Mouse (Mus musculus): ENCODE measurements around the gene Dhcr7. TPM values are rescaled to one million over a fixed set of nuclear protein-coding genes. Genes with fewer than 3 reads are reported as not detected.

The Dhcr7 gene
- polyA plus RNA-seq, 1 experiment from 2014 or later, result 57.2 TPM

DNA sequence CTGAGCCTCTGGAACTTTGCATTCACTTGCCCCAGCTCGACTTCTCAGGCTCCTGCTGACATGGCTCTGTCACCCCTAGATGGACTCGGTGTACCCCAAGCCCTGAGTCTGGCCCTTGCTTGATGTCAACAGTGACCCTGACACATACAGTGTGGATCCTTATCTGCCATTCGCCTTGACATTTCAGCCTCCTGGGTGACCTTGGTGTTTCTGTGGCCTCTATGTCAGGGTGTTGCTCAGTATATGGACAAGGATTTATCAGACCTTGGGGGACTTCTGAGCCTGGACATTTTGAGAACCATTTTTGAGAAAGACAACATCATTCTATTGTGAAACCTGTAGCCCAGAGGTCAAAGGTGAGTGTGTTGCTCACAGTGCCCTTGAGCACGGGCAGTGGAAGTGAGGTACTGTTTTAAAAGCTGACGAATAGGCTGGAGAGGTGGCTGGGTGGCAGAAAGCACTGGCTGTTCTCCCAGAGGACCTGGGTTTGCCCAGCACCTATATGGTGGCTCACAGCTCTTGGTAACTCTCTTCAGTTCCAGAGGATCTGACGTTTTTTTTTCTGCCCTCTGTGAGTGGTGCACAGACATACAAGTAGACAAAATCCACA lies 10.7 kb downstream of the Dhcr7 start:
- Histone ChIP-seq H3K36me3 (replicated peaks) (peaks cover 14% of the 10 kb centered on the region; the same call in 1 of the 2 replicates), H3K9me3 (replicated peaks) (no peaks in the 10 kb centered on the region), H3K4me2 (0 out of 2 replicates have a peak overlapping the region, but pooled peaks have one; percentile 13), H3K27ac (replicated peaks) (peak overlapping the region; percentile 51), H3K9ac (no peak overlapping the region), H3K4me1 (replicated peaks) (peaks cover 50% of the 10 kb centered on the region), H3K4me3 (replicated peaks) (no peak overlapping the region), H3K27me3 (no peaks in the 10 kb centered on the region)
- no peak for ATAC-seq (ENCODE audit: insufficient read depth)
- WGBS (ENCODE audit: insufficient replicate concordance), result 58% methylated on average over 6 of the region's 6 CpGs

DNA sequence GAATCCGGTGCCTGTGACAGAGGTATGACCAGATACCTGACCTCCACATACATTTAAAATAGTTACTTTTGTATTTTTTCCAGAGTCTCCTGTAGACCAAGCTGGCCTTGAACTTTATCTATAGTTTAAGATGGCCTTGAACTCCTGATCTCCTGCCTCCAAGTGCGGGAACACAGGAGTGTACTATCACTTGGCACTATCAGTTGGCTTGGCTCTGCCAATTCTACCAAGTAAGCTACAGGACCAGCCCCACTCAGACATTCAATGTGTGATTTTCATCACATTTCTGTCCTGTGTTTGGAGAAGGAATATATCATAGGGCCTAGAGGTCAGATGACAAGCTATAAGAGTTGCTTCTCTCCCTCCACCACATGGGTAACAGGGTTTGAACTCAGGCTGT lies 11.4 kb downstream of the Dhcr7 start:
- Histone ChIP-seq H3K9me3 (replicated peaks) (no peaks in the 10 kb centered on the region), H3K4me1 (replicated peaks) (peaks cover 47% of the 10 kb centered on the region), H3K4me2 (no peak overlapping the region), H3K9ac (no peak overlapping the region), H3K4me3 (replicated peaks) (no peak overlapping the region), H3K27me3 (no peaks in the 10 kb centered on the region), H3K36me3 (replicated peaks) (peaks cover 16% of the 10 kb centered on the region; the same call in 1 of the 2 replicates), H3K27ac (replicated peaks) (0 out of 2 replicates have a peak overlapping the region, but pooled peaks have one; percentile 51)
- no peak for ATAC-seq (ENCODE audit: insufficient read depth)
- WGBS (ENCODE audit: insufficient replicate concordance), result 63% methylated on average over 2 of the region's 2 CpGs

DNA sequence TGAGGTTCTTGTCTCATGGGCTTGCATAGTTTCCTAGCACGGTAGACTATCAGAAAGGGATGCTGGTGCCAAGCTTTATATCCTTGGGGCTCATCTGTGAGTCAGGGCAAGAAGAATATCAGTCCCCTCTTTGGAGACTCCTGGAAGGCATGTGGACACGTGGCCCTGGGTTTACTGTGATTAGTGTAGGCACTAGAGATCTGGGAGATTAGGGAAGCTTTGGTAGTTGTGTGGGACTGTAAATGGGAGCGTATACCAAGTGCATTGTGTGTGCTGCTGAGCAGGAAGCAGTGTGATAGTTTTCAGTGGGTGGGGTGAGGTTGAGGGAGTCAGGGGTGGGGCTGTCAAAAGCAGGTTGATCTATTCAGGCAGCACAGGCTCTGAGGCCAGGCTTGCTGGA lies 12.0 kb downstream of the Dhcr7 start:
- Histone ChIP-seq H3K9me3 (replicated peaks) (no peaks in the 10 kb centered on the region), H3K4me1 (replicated peaks) (peaks cover 44% of the 10 kb centered on the region), H3K36me3 (replicated peaks) (peaks cover 23% of the 10 kb centered on the region), H3K27me3 (no peaks in the 10 kb centered on the region), H3K27ac (replicated peaks) (no peak overlapping the region), H3K4me3 (replicated peaks) (no peak overlapping the region), H3K4me2 (no peak overlapping the region), H3K9ac (no peak overlapping the region)
- WGBS (ENCODE audit: insufficient replicate concordance), result 37% methylated on average over 3 of the region's 3 CpGs
- no peak for ATAC-seq (ENCODE audit: insufficient read depth)

DNA sequence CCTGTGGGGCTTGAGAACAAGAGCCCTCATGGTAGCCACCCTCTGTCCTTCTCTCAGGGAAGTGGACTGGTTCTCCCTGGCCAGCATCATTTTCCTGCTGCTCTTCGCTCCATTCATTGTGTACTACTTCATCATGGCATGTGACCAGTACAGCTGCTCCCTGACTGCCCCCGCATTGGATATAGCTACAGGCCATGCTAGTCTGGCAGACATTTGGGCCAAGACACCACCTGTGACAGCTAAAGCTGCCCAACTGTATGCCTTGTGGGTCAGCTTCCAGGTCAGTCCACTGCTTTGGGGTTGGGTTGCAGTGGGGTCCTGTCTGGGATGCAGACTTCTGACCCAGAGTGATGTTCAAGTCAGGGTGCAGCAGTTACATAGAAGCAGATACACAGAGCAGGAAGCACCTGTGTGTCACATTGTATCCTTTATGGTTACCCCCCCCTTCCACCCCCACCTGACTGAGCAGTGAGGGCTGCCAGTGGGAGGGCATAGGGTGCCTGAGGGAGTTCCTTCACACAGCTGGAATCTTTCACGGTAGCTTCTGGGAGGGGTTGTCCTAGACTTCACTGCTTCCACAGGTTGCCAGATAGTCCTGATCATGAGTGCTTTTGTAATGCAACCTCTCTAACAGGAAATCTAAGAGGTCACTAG lies 14.9 kb downstream of the Dhcr7 start:
- no peak overlapping the region for H3K4me2 ChIP-seq
- H3K4me1 ChIP-seq (replicated peaks), result peaks cover 21% of the 10 kb centered on the region
- H3K9me3 ChIP-seq (replicated peaks), result no peaks in the 10 kb centered on the region
- H3K36me3 ChIP-seq (replicated peaks), result peaks cover 52% of the 10 kb centered on the region
- no peak overlapping the region for H3K9ac ChIP-seq
- no peak overlapping the region for H3K27ac ChIP-seq (replicated peaks)
- WGBS (ENCODE audit: insufficient replicate concordance), result 66% methylated on average over 3 of the region's 3 CpGs
- ATAC-seq (ENCODE audit: insufficient read depth), result no peak
- H3K4me3 ChIP-seq (replicated peaks), result no peak overlapping the region
- no peaks in the 10 kb centered on the region for H3K27me3 ChIP-seq

DNA sequence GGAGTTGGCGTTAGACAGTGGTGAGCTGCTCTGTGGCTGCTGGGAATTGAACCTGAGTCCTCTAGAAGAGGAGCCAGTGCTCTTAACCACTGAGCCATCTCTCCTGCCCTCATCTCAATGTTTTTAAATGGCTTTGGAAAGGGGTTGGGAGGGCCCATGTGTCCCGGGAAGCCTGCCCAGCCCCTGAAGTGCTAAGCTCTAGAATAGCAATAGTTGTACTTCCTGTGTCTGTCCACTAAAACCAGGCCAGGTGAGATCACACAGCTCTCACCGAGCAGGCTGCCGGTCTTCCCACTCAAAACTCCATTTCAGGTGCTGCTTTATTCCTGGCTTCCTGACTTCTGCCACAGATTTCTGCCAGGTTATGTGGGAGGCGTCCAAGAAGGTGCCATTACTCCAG lies 17.2 kb downstream of the Dhcr7 start:
- H3K36me3 ChIP-seq (replicated peaks), result peaks cover 75% of the 10 kb centered on the region
- peaks cover 5% of the 10 kb centered on the region for H3K4me1 ChIP-seq (replicated peaks)
- no peak overlapping the region for H3K27ac ChIP-seq (replicated peaks)
- H3K4me2 ChIP-seq, result no peak overlapping the region
- no peak overlapping the region for H3K4me3 ChIP-seq (replicated peaks)
- H3K9ac ChIP-seq, result no peak overlapping the region
- no peak for ATAC-seq (ENCODE audit: insufficient read depth)
- H3K9me3 ChIP-seq (replicated peaks), result no peaks in the 10 kb centered on the region
- WGBS (ENCODE audit: insufficient replicate concordance), result 76% methylated on average over 5 of the region's 5 CpGs
- H3K27me3 ChIP-seq, result no peaks in the 10 kb centered on the region

DNA sequence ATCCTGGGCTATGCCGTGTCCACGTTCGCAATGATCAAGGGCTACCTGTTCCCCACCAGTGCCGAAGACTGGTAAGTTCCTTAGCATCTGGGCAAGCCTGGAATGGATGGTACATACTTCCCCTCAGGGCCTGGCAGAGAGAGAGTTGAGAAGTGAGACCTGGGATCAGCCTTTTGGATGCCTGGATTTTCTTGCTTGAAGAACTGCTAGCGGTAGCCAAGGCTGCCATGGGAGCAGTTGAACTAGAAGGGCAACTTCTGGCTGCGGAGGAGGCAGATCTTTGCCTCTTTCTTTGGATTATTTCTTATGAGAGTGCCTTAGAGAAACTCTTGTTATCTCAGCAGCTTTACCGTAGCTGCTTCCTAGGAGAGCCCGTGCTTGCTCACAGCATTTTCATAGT lies 18.4 kb downstream of the Dhcr7 start:
- no peak overlapping the region for H3K4me3 ChIP-seq (replicated peaks)
- H3K9ac ChIP-seq, result no peak overlapping the region
- H3K36me3 ChIP-seq (replicated peaks), result peaks cover 86% of the 10 kb centered on the region
- no peak overlapping the region for H3K27ac ChIP-seq (replicated peaks)
- no peaks in the 10 kb centered on the region for H3K27me3 ChIP-seq
- H3K4me1 ChIP-seq (replicated peaks), result no peaks in the 10 kb centered on the region
- H3K9me3 ChIP-seq (replicated peaks), result no peaks in the 10 kb centered on the region
- 81% methylated on average over 8 of the region's 8 CpGs for WGBS (ENCODE audit: insufficient replicate concordance)
- H3K4me2 ChIP-seq, result no peak overlapping the region
- no peak for ATAC-seq (ENCODE audit: insufficient read depth)

DNA sequence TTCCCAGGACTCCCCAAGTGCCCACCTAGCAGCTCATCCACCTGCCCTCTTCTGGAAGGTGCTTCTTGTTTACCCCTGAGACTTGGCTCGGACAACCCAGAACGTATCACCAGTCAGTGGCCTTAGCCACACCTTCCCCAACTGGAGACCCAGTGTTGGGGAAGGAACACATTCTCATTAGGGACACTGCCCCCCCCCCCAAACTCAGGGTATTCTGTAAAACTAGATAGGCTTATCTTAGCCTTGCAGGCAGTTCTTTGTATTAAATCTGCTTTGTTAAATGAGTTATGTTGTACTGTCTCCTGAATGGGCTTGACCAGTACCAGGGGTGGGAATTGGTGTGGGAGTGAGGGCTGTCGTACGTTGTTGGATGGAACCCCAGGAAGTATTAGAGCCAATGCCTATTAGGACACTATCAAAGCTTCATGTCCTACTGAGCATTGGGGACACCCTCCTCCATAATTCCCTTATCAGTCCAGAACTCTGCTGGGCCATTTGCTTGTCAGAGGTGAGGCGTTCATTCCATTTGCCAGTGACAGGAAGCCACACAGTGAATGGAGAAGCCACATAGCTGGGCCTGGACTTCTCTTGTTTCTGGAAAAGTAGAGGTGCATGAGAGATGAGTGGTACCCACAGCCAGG lies 25.3 kb downstream of the Dhcr7 start:
- peaks cover 13% of the 10 kb centered on the region for H3K4me1 ChIP-seq (replicated peaks)
- H3K4me2 ChIP-seq, result no peak overlapping the region
- H3K9me3 ChIP-seq (replicated peaks), result no peaks in the 10 kb centered on the region
- 33% methylated on average over 5 of the region's 5 CpGs for WGBS (ENCODE audit: insufficient replicate concordance)
- ATAC-seq (ENCODE audit: insufficient read depth), result peak; percentile 56
- no peak overlapping the region for H3K27ac ChIP-seq (replicated peaks)
- H3K27me3 ChIP-seq, result no peaks in the 10 kb centered on the region
- H3K4me3 ChIP-seq (replicated peaks), result no peak overlapping the region
- H3K9ac ChIP-seq, result no peak overlapping the region
- H3K36me3 ChIP-seq (replicated peaks), result peaks cover 52% of the 10 kb centered on the region

DNA sequence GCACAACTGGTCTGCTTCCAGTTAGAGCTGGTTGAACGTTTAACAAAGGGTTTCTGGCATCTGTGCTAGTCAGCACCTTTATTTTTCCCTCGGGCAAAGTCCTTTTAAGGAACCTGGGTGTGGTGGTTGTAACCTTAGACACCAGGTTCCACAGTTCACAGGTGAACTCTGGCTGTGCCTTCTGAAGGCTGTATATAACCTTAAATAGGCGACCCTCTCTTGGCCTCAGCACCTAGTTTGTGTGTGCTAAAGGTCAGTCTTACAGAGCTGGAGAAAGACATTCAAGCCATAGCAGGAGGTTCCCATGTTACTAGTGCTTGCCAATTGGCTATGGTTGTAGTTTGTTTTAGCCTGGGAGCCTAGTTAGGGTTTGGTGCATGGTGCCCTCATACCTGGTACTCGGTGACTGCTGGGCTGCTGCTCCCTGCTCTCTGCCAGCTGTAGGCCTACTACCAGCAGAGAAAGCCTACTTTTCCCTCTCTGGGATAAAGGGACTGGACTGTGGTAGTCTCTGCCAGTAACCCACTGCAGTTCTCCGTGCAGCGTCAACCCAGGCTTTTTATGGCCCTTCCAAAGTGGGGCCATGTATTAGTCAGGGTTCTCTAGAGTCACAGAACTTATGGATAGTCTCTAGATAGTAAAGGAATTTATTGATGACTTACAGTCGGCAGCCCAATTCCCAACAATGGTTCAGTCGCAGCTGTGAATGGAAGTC lies 26.0 kb downstream of the Dhcr7 start:
- Histone ChIP-seq H3K4me2 (no peak overlapping the region), H3K4me3 (replicated peaks) (no peak overlapping the region), H3K9me3 (replicated peaks) (no peaks in the 10 kb centered on the region), H3K4me1 (replicated peaks) (peaks cover 13% of the 10 kb centered on the region), H3K36me3 (replicated peaks) (peaks cover 46% of the 10 kb centered on the region), H3K27me3 (no peaks in the 10 kb centered on the region), H3K9ac (no peak overlapping the region), H3K27ac (replicated peaks) (no peak overlapping the region)
- no peak for ATAC-seq (ENCODE audit: insufficient read depth)
- WGBS (ENCODE audit: insufficient replicate concordance), result 70% methylated on average over 8 of the region's 8 CpGs

DNA sequence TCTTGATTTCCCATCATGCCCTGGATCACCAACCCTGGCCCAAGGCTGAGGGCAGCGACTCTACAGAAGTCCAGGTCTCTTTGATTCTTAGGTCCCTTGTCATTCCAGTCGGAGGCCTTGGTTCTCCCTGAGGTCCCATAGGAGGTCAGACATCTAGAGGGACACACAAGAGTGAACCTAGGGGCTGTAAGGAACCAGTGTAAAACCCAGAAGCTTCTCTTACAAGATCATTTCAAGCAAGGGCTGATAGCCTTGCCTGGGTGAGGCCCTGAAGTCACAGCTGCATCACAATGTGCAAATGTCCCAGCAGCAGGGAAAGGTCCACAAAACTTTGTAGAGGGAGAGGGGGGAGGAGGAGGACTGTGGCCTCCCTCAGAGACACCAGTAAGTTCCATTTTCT lies 43.6 kb downstream of the Dhcr7 start, which contains the start of gene Gm498:
Gene Gm498, plus strand, starts transcription at position 301 of the 400 bp plus-strand sequence.
- 61% methylated on average over 2 of the region's 2 CpGs for WGBS (ENCODE audit: insufficient replicate concordance)
- H3K27me3 ChIP-seq, result no peaks in the 10 kb centered on the region
- no peak within 1 kb of the TSS for H3K9ac ChIP-seq
- H3K27ac ChIP-seq (replicated peaks), result no peak within 1 kb of the TSS
- H3K9me3 ChIP-seq (replicated peaks), result no peaks in the 10 kb centered on the region
- no peak for ATAC-seq (ENCODE audit: insufficient read depth)
- no peak within 1 kb of the TSS for H3K4me3 ChIP-seq (replicated peaks)
- no peak within 1 kb of the TSS for H3K4me2 ChIP-seq
- H3K4me1 ChIP-seq (replicated peaks), result no peaks in the 10 kb centered on the region
- H3K36me3 ChIP-seq (replicated peaks), result no peaks in the 10 kb centered on the region

DNA sequence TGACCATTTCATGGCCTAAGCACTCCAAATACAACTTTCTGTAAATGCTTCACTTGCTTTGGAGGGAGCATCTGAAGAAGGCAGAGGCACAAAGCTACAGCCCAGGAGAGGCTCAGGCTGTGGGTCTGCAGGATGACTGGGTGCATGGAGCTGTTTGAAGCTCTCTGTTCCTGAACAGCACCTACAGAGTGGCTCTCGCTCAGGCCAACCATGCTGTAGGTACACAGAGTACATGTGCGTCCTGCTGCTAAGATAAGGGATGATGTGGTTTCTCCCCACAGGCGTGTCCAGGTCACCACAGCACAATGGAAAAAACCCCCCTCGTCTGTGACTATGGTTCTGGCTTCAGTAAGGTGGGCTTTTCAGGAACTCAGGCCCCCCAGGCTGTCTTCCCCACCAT lies 45.9 kb downstream of the Dhcr7 start:
- Histone ChIP-seq H3K4me2 (no peak overlapping the region), H3K9ac (no peak overlapping the region), H3K9me3 (replicated peaks) (no peaks in the 10 kb centered on the region), H3K4me3 (replicated peaks) (no peak overlapping the region), H3K36me3 (replicated peaks) (no peaks in the 10 kb centered on the region), H3K4me1 (replicated peaks) (no peaks in the 10 kb centered on the region), H3K27me3 (no peaks in the 10 kb centered on the region), H3K27ac (replicated peaks) (no peak overlapping the region)
- no peak for ATAC-seq (ENCODE audit: insufficient read depth)
- 20% methylated on average over 4 of the region's 4 CpGs for WGBS (ENCODE audit: insufficient replicate concordance)

DNA sequence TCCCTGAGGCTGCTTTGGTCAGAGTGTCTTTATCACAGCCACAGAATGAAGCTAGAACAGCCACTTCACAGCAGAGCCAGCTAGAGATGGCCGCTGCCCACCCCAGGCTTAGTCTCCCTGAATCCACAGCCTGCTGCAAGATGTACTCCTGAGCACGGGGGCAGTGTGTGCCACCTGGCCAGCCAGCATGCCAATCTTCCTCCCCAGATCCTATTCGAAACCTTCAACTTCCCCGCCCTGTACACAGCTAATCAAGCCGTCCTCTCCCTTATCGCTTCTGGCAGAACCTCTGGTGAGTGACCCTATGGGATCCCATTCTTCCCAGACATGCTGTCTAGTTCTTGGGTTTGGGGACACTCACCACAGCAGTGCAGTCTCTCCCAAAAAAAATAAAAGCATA lies 60.8 kb downstream of the Dhcr7 start:
- Histone ChIP-seq H3K4me2 (no peak overlapping the region), H3K9ac (no peak overlapping the region), H3K36me3 (replicated peaks) (no peaks in the 10 kb centered on the region), H3K9me3 (replicated peaks) (no peaks in the 10 kb centered on the region), H3K4me1 (replicated peaks) (0 out of 2 replicates have a peak, but pooled peaks cover 5% of the 10 kb centered on the region), H3K27me3 (no peaks in the 10 kb centered on the region), H3K27ac (replicated peaks) (no peak overlapping the region), H3K4me3 (replicated peaks) (no peak overlapping the region)
- ATAC-seq (ENCODE audit: insufficient read depth), result peak; percentile 64
- WGBS (ENCODE audit: insufficient replicate concordance), result 36% methylated on average over 6 of the region's 6 CpGs

Measured in liver, embryonic 15.5 days (tissue).